Mouse (Mus musculus) CH12F3 (cell line): ENCODE data around the gene Ppp1r3c.
"Not testable (repeated sequence)": the region's sequence is repeated elsewhere in the genome, so short reads cannot be mapped to it uniquely, and the experiment has no call there.

Experiments used
- in situ Hi-C: fragments of 300-500 bp; cut with MboI; formaldehyde crosslinking; loops from 2 replicates; pipeline ENCODE4 v1.14.3; 2020; ENCODE audit warnings: low sequenced_read_pairs

The Ppp1r3c gene

GRCm38 (mm10) chr19:36736537-36736936, at the start of gene Ppp1r3c:
Gene Ppp1r3c, minus strand, starts transcription at chr19:36736653.
- in situ Hi-C loops: no loop called here

- in situ Hi-C loops: no loop called here
These were observed 46.7 kb upstream of the Ppp1r3c start for GRCm38 (mm10) chr19:36783179-36783578.

GRCm38 (mm10) chr19:36782591-36782990, 46.1 kb upstream of the Ppp1r3c start:
- in situ Hi-C loops: no loop called here

GRCm38 (mm10) chr19:36781996-36782395, 45.5 kb upstream of the Ppp1r3c start:
- in situ Hi-C loops: no loop called here

- in situ Hi-C loops: no loop called here
These were observed 43.9 kb upstream of the Ppp1r3c start for GRCm38 (mm10) chr19:36780375-36780774.

GRCm38 (mm10) chr19:36779765-36780164, 43.3 kb upstream of the Ppp1r3c start:
- in situ Hi-C loops: no loop called here

- in situ Hi-C loops: no loop called here
These were observed 39.1 kb upstream of the Ppp1r3c start for GRCm38 (mm10) chr19:36775531-36775930.

GRCm38 (mm10) chr19:36773716-36774459, 37.4 kb upstream of the Ppp1r3c start:
- in situ Hi-C loops: no loop called here

- in situ Hi-C loops: no loop called here
These were observed 31.6 kb upstream of the Ppp1r3c start for GRCm38 (mm10) chr19:36768084-36768483.

- in situ Hi-C loops: no loop called here
These were observed 28.0 kb upstream of the Ppp1r3c start for GRCm38 (mm10) chr19:36764451-36764850.

- in situ Hi-C loops: no loop called here
These were observed 12.5 kb upstream of the Ppp1r3c start for GRCm38 (mm10) chr19:36748996-36749395.

- in situ Hi-C loops: no loop called here
These were observed 5.9 kb upstream of the Ppp1r3c start for GRCm38 (mm10) chr19:36742331-36742730.

GRCm38 (mm10) chr19:36739566-36740211, 3.2 kb upstream of the Ppp1r3c start:
- in situ Hi-C loops: no loop called here

- in situ Hi-C loops: no loop called here
These were observed 1.6 kb upstream of the Ppp1r3c start for GRCm38 (mm10) chr19:36738009-36738408.

- in situ Hi-C loops: no loop called here
These were observed 634 bp upstream of the Ppp1r3c start for GRCm38 (mm10) chr19:36737087-36737486.

- in situ Hi-C loops: no loop called here
These were observed 2.0 kb downstream of the Ppp1r3c start for GRCm38 (mm10) chr19:36734308-36735038.

- in situ Hi-C loops: no loop called here
These were observed 3.1 kb downstream of the Ppp1r3c start for GRCm38 (mm10) chr19:36733191-36733943.

GRCm38 (mm10) chr19:36731310-36731709, 5.1 kb downstream of the Ppp1r3c start:
- in situ Hi-C loops: no loop called here

GRCm38 (mm10) chr19:36730414-36730813, 6.0 kb downstream of the Ppp1r3c start:
- in situ Hi-C loops: not testable (repeated sequence)

GRCm38 (mm10) chr19:36728741-36729460, 7.6 kb downstream of the Ppp1r3c start:
- in situ Hi-C loops: no loop called here
